Mouse (Mus musculus) hindbrain, embryonic 16.5 days (tissue): ENCODE results near the gene Bcl2l13. TPM values are rescaled to one million over a fixed set of nuclear protein-coding genes. Genes with fewer than 3 reads are reported as not detected.
"Not testable (repeated sequence)": the region's sequence is repeated elsewhere in the genome, so short reads cannot be mapped to it uniquely, and the experiment has no call there.

Experiments used
- ATAC-seq: fragments of 200-750 bp; cut with Nextera tagmentation; 2 replicates; pipeline ENCODE4 v1.8.0; 2017; ENCODE audit warnings: moderate TSS enrichment, moderate library complexity
- H3K27ac ChIP-seq: fragments of 300-500 bp; sonication (generic); 2 replicates; pipeline ENCODE4 v1.5.1; 2014; ENCODE audit warnings: low read depth, mild to moderate bottlenecking, control low read depth, low read length, moderate library complexity
- H3K27me3 ChIP-seq: fragments of 300-500 bp; sonication (generic); replicated peaks from 2 replicates; pipeline ENCODE4 v1.6.1; 2014; ENCODE audit warnings: low read length; ENCODE audit not compliant: control insufficient read depth, insufficient read depth
- H3K36me3 ChIP-seq: fragments of 300-500 bp; sonication (generic); 2 replicates; pipeline ENCODE4 v1.6.1; 2014; ENCODE audit warnings: mild to moderate bottlenecking, low read length, moderate library complexity, mixed read lengths; ENCODE audit not compliant: control insufficient read depth, insufficient read depth
- H3K4me1 ChIP-seq: fragments of 300-500 bp; sonication (generic); 2 replicates; pipeline ENCODE4 v1.6.1; 2014; ENCODE audit warnings: low read depth, low read length; ENCODE audit not compliant: control insufficient read depth, insufficient read depth
- H3K4me2 ChIP-seq: fragments of 300-500 bp; sonication (generic); 2 replicates; pipeline ENCODE4 v1.6.1; 2014; ENCODE audit warnings: mild to moderate bottlenecking, low read length, control low read depth, moderate library complexity
- H3K4me3 ChIP-seq: fragments of 300-500 bp; sonication (generic); 2 replicates; pipeline ENCODE4 v1.5.1; 2014; ENCODE audit warnings: mild to moderate bottlenecking, low read length, control low read depth, moderate library complexity
- H3K9ac ChIP-seq: fragments of 300-500 bp; sonication (generic); 2 replicates; pipeline ENCODE4 v1.6.1; 2014; ENCODE audit warnings: low read depth, mild to moderate bottlenecking, control low read depth, low read length, moderate library complexity
- H3K9me3 ChIP-seq: fragments of 300-500 bp; sonication (generic); 2 replicates; pipeline ENCODE4 v1.6.1; 2014; ENCODE audit warnings: mild to moderate bottlenecking, low read length, moderate library complexity; ENCODE audit not compliant: control insufficient read depth
- whole genome bisulfite sequencing: fragments of 180-500 bp; shearing (Covaris S2); extraction: QIAGEN DNeasy Blood & Tissue Kit; methylation state at CpG from one replicate; pipeline ENCODE4 v1.1.7; 2014; 5-methylcytosine and 5-hydroxymethylcytosine counted together
- polyA plus RNA-seq: library from polyadenylated mRNA; unstranded; fragments of >200 nt; fragmentation: Nextera tagmentation; extraction: Ambion mirVana; gene quantifications from 2 replicates; pipeline ENCODE4 v1.2.1, GENCODE M21; 2015

Bcl2l13 gene
- polyA plus RNA-seq, 1 experiment from 2014 or later, result 27.3 TPM

DNA sequence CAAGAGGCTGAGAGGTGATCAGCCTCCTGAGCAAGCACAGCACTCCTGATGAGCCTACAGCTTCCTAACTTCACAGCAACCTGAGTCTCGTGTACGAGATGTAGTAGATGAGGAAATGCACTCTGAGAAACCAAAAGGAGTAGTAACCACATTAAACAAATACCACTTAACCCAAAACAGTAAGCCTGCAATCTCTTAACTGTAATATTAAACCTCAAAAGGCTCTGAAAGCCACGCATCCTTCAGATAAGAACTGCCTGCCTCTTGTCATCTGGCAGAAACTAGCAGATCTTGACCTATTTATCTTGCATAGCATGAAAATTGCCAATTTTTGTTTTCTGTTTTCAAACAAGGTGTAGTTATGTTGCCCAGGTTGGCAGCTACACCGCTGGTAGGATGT, 37.1 kb upstream of the Bcl2l13 start:
- no peak overlapping the region for H3K4me2 ChIP-seq
- no peak overlapping the region for H3K9ac ChIP-seq
- H3K36me3 ChIP-seq, result peaks cover 46% of the 10 kb centered on the region
- 91% methylated on average over 4 of the region's 4 CpGs for WGBS
- H3K4me1 ChIP-seq, result no peaks in the 10 kb centered on the region
- H3K4me3 ChIP-seq, result no peak overlapping the region
- no peaks in the 10 kb centered on the region for H3K27me3 ChIP-seq
- ATAC-seq, result no peak
- no peaks in the 10 kb centered on the region for H3K9me3 ChIP-seq
- H3K27ac ChIP-seq, result no peak overlapping the region

DNA sequence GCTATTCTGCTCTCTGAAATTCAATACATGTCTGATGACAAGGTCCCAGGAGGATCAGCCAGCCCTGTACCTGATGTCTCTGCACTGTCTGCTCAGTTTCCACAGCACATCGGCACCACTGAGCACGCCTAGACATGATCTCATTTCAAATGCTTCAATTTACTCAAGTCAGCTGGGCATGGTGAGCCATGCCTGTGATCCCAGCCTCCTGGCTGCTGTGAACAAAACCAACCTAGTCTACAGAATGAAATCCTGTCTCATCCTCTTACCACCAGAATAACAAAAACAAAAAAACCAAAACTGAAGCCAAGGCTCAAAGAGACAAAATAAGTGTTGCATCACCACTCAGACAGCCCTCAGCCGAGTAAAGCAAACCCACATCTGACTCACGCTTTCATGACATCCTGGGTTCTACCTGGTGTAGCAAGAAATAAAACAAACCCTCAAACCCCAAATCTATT, 36.4 kb upstream of the Bcl2l13 start:
- WGBS, result 91% methylated on average over 4 of the region's 4 CpGs
- no peak overlapping the region for H3K27ac ChIP-seq
- no peaks in the 10 kb centered on the region for H3K9me3 ChIP-seq
- H3K27me3 ChIP-seq, result no peaks in the 10 kb centered on the region
- no peaks in the 10 kb centered on the region for H3K4me1 ChIP-seq
- no peak overlapping the region for H3K4me2 ChIP-seq
- H3K4me3 ChIP-seq, result no peak overlapping the region
- peaks cover 40% of the 10 kb centered on the region for H3K36me3 ChIP-seq
- H3K9ac ChIP-seq, result no peak overlapping the region
- ATAC-seq, result no peak; the same call in 1 of the 2 replicates

- H3K4me2 ChIP-seq, result no peak overlapping the region
- no peak overlapping the region for H3K9ac ChIP-seq
- H3K4me1 ChIP-seq, result no peaks in the 10 kb centered on the region
- 86% methylated on average over 5 of the region's 5 CpGs for WGBS
- H3K27me3 ChIP-seq, result no peaks in the 10 kb centered on the region
- peaks cover 48% of the 10 kb centered on the region for H3K36me3 ChIP-seq
- no peak overlapping the region for H3K27ac ChIP-seq
- no peak for ATAC-seq
- H3K4me3 ChIP-seq, result no peak overlapping the region
- no peaks in the 10 kb centered on the region for H3K9me3 ChIP-seq
Observed at GRCm38 (mm10) chr6:120806999-120807737, 28.8 kb upstream of the Bcl2l13 start.

DNA sequence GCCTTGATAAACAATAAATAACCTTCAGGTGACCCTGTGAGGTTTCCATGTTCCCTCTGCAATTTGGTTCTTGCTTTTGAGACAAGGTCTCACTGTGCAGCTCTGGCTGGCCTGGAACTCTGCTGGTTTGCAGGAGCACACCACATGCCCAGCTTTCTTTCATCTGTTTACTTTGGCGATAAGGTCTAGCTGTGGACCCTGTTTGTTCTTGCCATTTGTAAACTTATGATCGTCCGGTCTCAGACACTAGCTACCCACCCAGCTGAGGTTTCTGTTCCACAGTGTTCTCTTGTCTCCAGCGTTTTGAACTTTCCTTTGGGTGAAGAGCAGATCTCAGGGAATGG, 28.3 kb upstream of the Bcl2l13 start:
- H3K27me3 ChIP-seq, result no peaks in the 10 kb centered on the region
- no peak for ATAC-seq
- no peaks in the 10 kb centered on the region for H3K9me3 ChIP-seq
- H3K27ac ChIP-seq, result no peak overlapping the region
- H3K4me3 ChIP-seq, result no peak overlapping the region
- no peak overlapping the region for H3K9ac ChIP-seq
- WGBS, result 94% methylated on average over 4 of the region's 4 CpGs
- H3K36me3 ChIP-seq, result peaks cover 45% of the 10 kb centered on the region
- H3K4me2 ChIP-seq, result no peak overlapping the region
- H3K4me1 ChIP-seq, result no peaks in the 10 kb centered on the region

DNA sequence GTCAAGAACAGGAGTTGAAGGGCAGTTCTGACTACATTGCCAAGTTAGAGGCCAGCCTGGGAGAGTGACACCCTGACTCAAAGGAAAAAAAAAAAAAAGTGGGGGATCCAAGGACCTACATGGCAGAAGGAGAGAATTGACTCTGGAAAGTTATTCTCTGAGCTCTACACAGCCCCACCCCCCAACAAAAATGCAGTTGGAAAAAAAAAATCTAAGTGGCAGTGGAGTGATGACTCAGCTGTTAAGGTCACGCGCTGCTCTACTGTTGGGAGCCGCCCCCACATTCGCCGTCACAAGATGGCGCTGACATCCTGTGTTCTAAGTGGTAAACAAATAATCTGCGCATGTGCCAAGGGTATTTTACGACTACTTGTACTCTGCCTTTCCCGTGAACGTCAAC, 24.0 kb upstream of the Bcl2l13 start:
- not testable (repeated sequence) for H3K9me3 ChIP-seq, H3K27me3 ChIP-seq, ATAC-seq, H3K4me2 ChIP-seq, H3K4me1 ChIP-seq, H3K4me3 ChIP-seq, H3K9ac ChIP-seq, H3K27ac ChIP-seq
- peaks cover 24% of the 10 kb centered on the region for H3K36me3 ChIP-seq
- over 99% methylated on average over 8 of the region's 10 CpGs for whole genome bisulfite sequencing

GRCm38 (mm10) chr6:120819294-120819693, 16.7 kb upstream of the Bcl2l13 start:
- H3K27me3 ChIP-seq, result no peaks in the 10 kb centered on the region
- no peak overlapping the region for H3K4me2 ChIP-seq
- no peaks in the 10 kb centered on the region for H3K9me3 ChIP-seq
- H3K36me3 ChIP-seq, result peaks cover 13% of the 10 kb centered on the region
- H3K27ac ChIP-seq, result no peak overlapping the region
- no peak overlapping the region for H3K4me3 ChIP-seq
- H3K4me1 ChIP-seq, result peaks cover 13% of the 10 kb centered on the region
- no peak for ATAC-seq
- no peak overlapping the region for H3K9ac ChIP-seq
- WGBS, result 96% methylated on average over 2 of the region's 2 CpGs

DNA sequence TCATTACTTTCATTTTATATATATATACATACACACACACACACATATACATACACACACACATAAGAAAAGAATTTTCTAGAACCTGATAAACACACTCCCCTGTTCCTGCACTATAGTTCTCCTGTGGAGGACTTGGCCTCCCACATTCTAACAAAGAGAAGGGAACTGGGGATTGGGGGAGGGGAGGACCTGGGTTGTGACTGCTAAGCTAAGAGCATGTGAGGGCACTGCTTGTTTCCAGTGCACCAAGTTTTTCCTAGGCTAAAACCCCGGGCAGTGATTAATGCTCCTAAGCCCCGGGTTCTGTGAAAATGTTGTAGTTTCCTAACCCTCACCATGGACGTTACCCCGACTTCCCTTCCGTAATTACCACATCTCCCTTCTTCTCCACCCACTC, 15.9 kb upstream of the Bcl2l13 start:
- H3K27ac ChIP-seq, result no peak overlapping the region
- WGBS, result 85% methylated on average over 5 of the region's 5 CpGs
- ATAC-seq, result no peak
- H3K9me3 ChIP-seq, result no peaks in the 10 kb centered on the region
- H3K4me1 ChIP-seq, result peaks cover 13% of the 10 kb centered on the region
- peaks cover 13% of the 10 kb centered on the region for H3K36me3 ChIP-seq
- no peak overlapping the region for H3K4me3 ChIP-seq
- no peak overlapping the region for H3K9ac ChIP-seq
- no peak overlapping the region for H3K4me2 ChIP-seq
- H3K27me3 ChIP-seq, result no peaks in the 10 kb centered on the region

DNA sequence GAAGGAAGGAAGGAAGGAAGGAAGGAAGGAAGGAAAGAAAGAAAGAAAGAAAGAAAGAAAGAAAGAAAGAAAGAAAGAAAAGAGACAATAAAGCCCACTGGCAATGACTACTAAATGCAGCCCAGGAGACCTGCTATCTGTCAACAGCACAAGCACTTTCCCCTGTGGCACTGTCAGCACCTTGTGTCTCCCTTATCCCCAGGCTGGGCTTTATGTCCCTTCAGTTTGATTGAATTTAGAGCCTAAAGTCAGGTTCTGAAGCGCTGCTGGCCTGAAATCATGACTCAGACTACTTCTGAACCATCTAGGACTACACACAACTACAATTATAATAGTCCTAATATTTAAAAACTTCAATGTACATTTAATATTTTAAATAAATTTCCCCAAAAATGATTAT, 15.1 kb upstream of the Bcl2l13 start:
- WGBS, result 94% methylated on average over 1 of the region's 1 CpGs
- ATAC-seq, result no peak
- Histone ChIP-seq H3K9ac (no peak overlapping the region), H3K4me1 (peaks cover 13% of the 10 kb centered on the region), H3K27ac (no peak overlapping the region), H3K27me3 (no peaks in the 10 kb centered on the region), H3K9me3 (no peaks in the 10 kb centered on the region), H3K4me2 (peak overlapping the region; percentile 18; the same call in 1 of the 2 replicates), H3K4me3 (no peak overlapping the region), H3K36me3 (peaks cover 13% of the 10 kb centered on the region)

DNA sequence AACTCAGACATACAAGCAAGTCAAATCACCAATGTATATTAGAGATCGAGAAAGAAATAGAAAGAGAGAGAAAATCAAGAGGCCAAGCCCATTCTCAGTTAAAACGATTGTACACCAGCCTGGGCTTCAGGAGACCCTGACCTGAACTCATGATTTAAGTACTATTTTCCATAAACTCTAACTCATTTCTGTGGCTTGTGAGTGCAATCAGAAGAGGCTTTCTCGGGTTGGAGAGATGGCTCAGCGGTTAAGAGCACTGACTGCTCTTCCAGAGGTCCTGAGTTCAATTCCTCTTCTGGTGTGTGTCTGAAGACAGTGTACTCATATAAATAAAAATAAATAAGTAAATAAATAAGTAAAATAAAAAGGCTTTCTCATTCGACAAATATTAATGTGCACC, 14.3 kb upstream of the Bcl2l13 start:
- H3K4me2 ChIP-seq, result peak overlapping the region; percentile 80
- H3K9me3 ChIP-seq, result no peaks in the 10 kb centered on the region
- H3K4me3 ChIP-seq, result peak overlapping the region; percentile 99
- 53% methylated on average over 5 of the region's 5 CpGs for WGBS
- peak overlapping the region; percentile 84 for H3K9ac ChIP-seq
- peaks cover 13% of the 10 kb centered on the region for H3K4me1 ChIP-seq
- no peak for ATAC-seq
- no peak overlapping the region for H3K27ac ChIP-seq
- peaks cover 13% of the 10 kb centered on the region for H3K36me3 ChIP-seq
- no peaks in the 10 kb centered on the region for H3K27me3 ChIP-seq
